Mouse (Mus musculus) liver, embryonic 14.5 days (tissue): ENCODE measurements around the gene Bmpr1b.

Experiments
- CTCF ChIP-seq: IDR thresholded peaks from 2 replicates; pipeline ENCODE4 v1.5.1; 2016; ENCODE audit warnings: antibody characterized with exemption, low read depth, control low read depth
- EP300 ChIP-seq: IDR thresholded peaks from 2 replicates; pipeline ENCODE4 v1.6.1; 2016; ENCODE audit warnings: antibody characterized with exemption, low read depth

DNA sequence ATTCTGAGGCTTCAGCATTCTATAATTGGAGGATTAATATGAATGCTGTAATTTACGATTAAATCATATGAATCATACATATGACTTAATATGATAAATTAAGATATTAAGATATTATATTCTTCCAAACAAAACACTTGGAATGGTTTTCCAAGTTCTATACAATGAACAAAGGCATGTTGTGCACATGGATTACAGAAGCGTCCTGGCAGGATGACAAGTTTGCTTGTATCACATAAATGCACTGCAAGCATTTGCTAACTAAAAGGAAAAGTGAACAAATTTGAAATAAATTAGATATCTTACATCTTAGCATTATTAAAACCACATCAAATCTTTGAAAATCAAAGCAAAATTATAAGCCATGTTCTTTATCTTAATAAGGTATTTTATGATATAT, 222.4 kb downstream of the Bmpr1b start:
- TF ChIP-seq CTCF (no peak), EP300 (no peak)
